Mouse (Mus musculus): ENCODE results near the gene Dcst2. TPM values are rescaled to one million over a fixed set of nuclear protein-coding genes. Genes with fewer than 3 reads are reported as not detected.

Gene Dcst2
- total and polyA plus RNA-seq, 2 experiments from 2014 or later = 0.07 TPM; not detected in 1

- H3K4me1 ChIP-seq (ENCODE audit: control insufficient read depth, insufficient read depth) = peaks cover 9% of the 10 kb centered on the region
- no peak for ATAC-seq (ENCODE audit: insufficient read depth, low read depth)
- DNase-seq (ENCODE audit: low spot score) = no peak
- H3K4me2 ChIP-seq (ENCODE audit: low read depth, low read length) = no peak overlapping the region
- H3K27ac ChIP-seq (ENCODE audit: low read depth) = no peak overlapping the region
- H3K36me3 ChIP-seq (replicated peaks; ENCODE audit: control insufficient read depth, insufficient read depth, low read length) = peaks cover 25% of the 10 kb centered on the region
- H3K9ac ChIP-seq (replicated peaks; ENCODE audit: low read depth, low read length) = no peak overlapping the region
- TF ChIP-seq CTCF (IDR thresholded peaks at IDR 0.05; ENCODE audit: low read depth) (no peak), EP300 (IDR thresholded peaks at IDR 0.05; ENCODE audit: low read depth) (no peak)
- 95% methylated on average over 8 of the region's 8 CpGs for WGBS
- H3K27me3 ChIP-seq (ENCODE audit: control insufficient read depth, insufficient read depth, low read length) = no peaks in the 10 kb centered on the region
- H3K9me3 ChIP-seq (replicated peaks; ENCODE audit: control insufficient read depth, low read length) = no peaks in the 10 kb centered on the region
- H3K4me3 ChIP-seq (ENCODE audit: low read depth, low read length) = no peak overlapping the region
Observed at GRCm38 (mm10) chr3:89416158-89416557, 54.4 kb downstream of the Dcst2 start.

GRCm38 (mm10) chr3:89417131-89417530 lies 55.4 kb downstream of the Dcst2 start:
- 21% methylated on average over 2 of the region's 2 CpGs for WGBS
- H3K27me3 ChIP-seq (ENCODE audit: control insufficient read depth, insufficient read depth, low read length) = no peaks in the 10 kb centered on the region
- no peak for TF ChIP-seq CTCF (IDR thresholded peaks at IDR 0.05; ENCODE audit: low read depth)
- no peak for TF ChIP-seq EP300 (IDR thresholded peaks at IDR 0.05; ENCODE audit: low read depth)
- peak overlapping the region; percentile 50 for H3K9ac ChIP-seq (replicated peaks; ENCODE audit: low read depth, low read length)
- peak overlapping the region; percentile 63; the same call in 1 of the 2 replicates for H3K27ac ChIP-seq (ENCODE audit: low read depth)
- peaks cover 12% of the 10 kb centered on the region; the same call in 1 of the 2 replicates for H3K4me1 ChIP-seq (ENCODE audit: control insufficient read depth, insufficient read depth)
- peak overlapping the region; percentile 85 for H3K4me2 ChIP-seq (ENCODE audit: low read depth, low read length)
- H3K36me3 ChIP-seq (replicated peaks; ENCODE audit: control insufficient read depth, insufficient read depth, low read length) = peaks cover 25% of the 10 kb centered on the region
- H3K4me3 ChIP-seq (ENCODE audit: low read depth, low read length) = peak overlapping the region; percentile 80
- H3K9me3 ChIP-seq (replicated peaks; ENCODE audit: control insufficient read depth, low read length) = no peaks in the 10 kb centered on the region
- DNase-seq (ENCODE audit: low spot score) (no peak), ATAC-seq (ENCODE audit: insufficient read depth, low read depth) (no peak)

DNA sequence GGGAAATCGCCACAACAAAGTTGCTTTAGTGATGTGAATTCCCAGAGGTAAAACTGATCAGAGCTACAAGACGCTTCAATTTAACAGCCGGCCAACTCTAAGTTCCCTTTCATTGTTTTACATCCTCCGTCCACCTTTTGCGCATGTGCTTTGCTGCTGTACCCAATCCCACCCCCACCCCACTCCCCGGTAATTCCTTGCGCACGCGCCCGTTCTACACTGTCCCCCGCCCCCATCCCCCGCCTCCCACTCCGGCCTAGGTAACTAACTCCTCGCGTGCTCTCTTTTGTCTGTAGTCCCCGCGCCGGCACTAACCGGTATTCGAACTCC lies 56.0 kb downstream of the Dcst2 start:
- WGBS = under 1% methylated on average over 20 of the region's 20 CpGs
- H3K4me1 ChIP-seq (ENCODE audit: control insufficient read depth, insufficient read depth) = peaks cover 12% of the 10 kb centered on the region; the same call in 1 of the 2 replicates
- peak overlapping the region; percentile 50 for H3K9ac ChIP-seq (replicated peaks; ENCODE audit: low read depth, low read length)
- ATAC-seq (ENCODE audit: insufficient read depth, low read depth) (peak; percentile 1; the same call in 1 of the 2 replicates), DNase-seq (ENCODE audit: low spot score) (no peak)
- no peak for TF ChIP-seq CTCF (IDR thresholded peaks at IDR 0.05; ENCODE audit: low read depth)
- no peak for TF ChIP-seq EP300 (IDR thresholded peaks at IDR 0.05; ENCODE audit: low read depth)
- peak overlapping the region; percentile 85 for H3K4me2 ChIP-seq (ENCODE audit: low read depth, low read length)
- H3K4me3 ChIP-seq (ENCODE audit: low read depth, low read length) = peak overlapping the region; percentile 80
- H3K9me3 ChIP-seq (replicated peaks; ENCODE audit: control insufficient read depth, low read length) = no peaks in the 10 kb centered on the region
- H3K27me3 ChIP-seq (ENCODE audit: control insufficient read depth, insufficient read depth, low read length) = no peaks in the 10 kb centered on the region
- H3K36me3 ChIP-seq (replicated peaks; ENCODE audit: control insufficient read depth, insufficient read depth, low read length) = peaks cover 25% of the 10 kb centered on the region
- peak overlapping the region; percentile 63; the same call in 1 of the 2 replicates for H3K27ac ChIP-seq (ENCODE audit: low read depth)

- WGBS = under 1% methylated on average over 39 of the region's 39 CpGs
- DNase-seq (ENCODE audit: low spot score) = peak; percentile 100
Observed at GRCm38 (mm10) chr3:89418170-89418860, 56.5 kb downstream of the Dcst2 start, which contains the start of the genes Cks1b and Shc1. Cks1b (minus strand) TSS chr3:89418383. Shc1 (plus strand) TSS chr3:89418443.

GRCm38 (mm10) chr3:89418861-89419250 lies 57.1 kb downstream of the Dcst2 start:
- Histone ChIP-seq H3K27ac (ENCODE audit: low read depth) (peak overlapping the region; percentile 98), H3K27me3 (ENCODE audit: control insufficient read depth, insufficient read depth, low read length) (no peaks in the 10 kb centered on the region), H3K36me3 (replicated peaks; ENCODE audit: control insufficient read depth, insufficient read depth, low read length) (peaks cover 26% of the 10 kb centered on the region), H3K4me3 (ENCODE audit: low read depth, low read length) (peak overlapping the region; percentile 80), H3K9ac (replicated peaks; ENCODE audit: low read depth, low read length) (peak overlapping the region; percentile 75), H3K9me3 (replicated peaks; ENCODE audit: control insufficient read depth, low read length) (no peaks in the 10 kb centered on the region), H3K4me1 (ENCODE audit: control insufficient read depth, insufficient read depth) (peaks cover 12% of the 10 kb centered on the region; the same call in 1 of the 2 replicates), H3K4me2 (ENCODE audit: low read depth, low read length) (peak overlapping the region; percentile 85)
- peak; percentile 82 for DNase-seq (ENCODE audit: low spot score)
- TF ChIP-seq EP300 (IDR thresholded peaks at IDR 0.05; ENCODE audit: low read depth) (no peak), CTCF (IDR thresholded peaks at IDR 0.05; ENCODE audit: low read depth) (no peak)
- 0% methylated on average over 16 of the region's 16 CpGs for WGBS
- ATAC-seq (ENCODE audit: insufficient read depth, low read depth) = peak; percentile 30; the same call in 1 of the 2 replicates

More at GRCm38 (mm10) chr3:89418170-89418860, 56.5 kb downstream of the Dcst2 start, which contains the start of the genes Cks1b and Shc1:
- Histone ChIP-seq H3K27me3 (ENCODE audit: control insufficient read depth, insufficient read depth, low read length) (no peaks in the 10 kb centered on the region), H3K27ac (ENCODE audit: low read depth) (peak within 1 kb of the TSS; percentile 98), H3K4me3 (ENCODE audit: low read depth, low read length) (peak within 1 kb of the TSS; percentile 80), H3K36me3 (replicated peaks; ENCODE audit: control insufficient read depth, insufficient read depth, low read length) (peaks cover 25% of the 10 kb centered on the region), H3K4me1 (ENCODE audit: control insufficient read depth, insufficient read depth) (peaks cover 12% of the 10 kb centered on the region; the same call in 1 of the 2 replicates), H3K9ac (replicated peaks; ENCODE audit: low read depth, low read length) (peak within 1 kb of the TSS; percentile 75), H3K4me2 (ENCODE audit: low read depth, low read length) (peak within 1 kb of the TSS; percentile 85), H3K9me3 (replicated peaks; ENCODE audit: control insufficient read depth, low read length) (no peaks in the 10 kb centered on the region)
- TF ChIP-seq EP300 (IDR thresholded peaks at IDR 0.05; ENCODE audit: low read depth) (0 out of 2 replicates have a peak, but pooled peaks have one; percentile 26), CTCF (IDR thresholded peaks at IDR 0.05; ENCODE audit: low read depth) (no peak)
- ATAC-seq (ENCODE audit: insufficient read depth, low read depth) = peak; percentile 92

Data from heart, postnatal 0 days (tissue).